Mouse (Mus musculus) kidney, embryonic 14.5 days (tissue): ENCODE measurements around the gene Anxa6. TPM values are rescaled to one million over a fixed set of nuclear protein-coding genes. Genes with fewer than 3 reads are reported as not detected.

ENCODE experiments used
- ATAC-seq: fragments of 200-750 bp; cut with Nextera tagmentation; 2 replicates; pipeline ENCODE4 v1.8.0; 2017; ENCODE audit warnings: moderate number of reproducible peaks, mild to moderate bottlenecking, moderate TSS enrichment, moderate library complexity; ENCODE audit not compliant: low FRiP score, low TSS enrichment
- H3K27ac ChIP-seq: fragments of 300-500 bp; sonication (generic); 2 replicates; pipeline ENCODE4 v1.5.1; 2014; ENCODE audit warnings: low read depth, mild to moderate bottlenecking, low read length, moderate library complexity, mixed read lengths
- H3K27me3 ChIP-seq: fragments of 300-500 bp; sonication (generic); 2 replicates; pipeline ENCODE4 v1.6.1; 2014; ENCODE audit warnings: mild to moderate bottlenecking, low read length; ENCODE audit not compliant: control insufficient read depth, insufficient read depth
- H3K36me3 ChIP-seq: fragments of 300-500 bp; sonication (generic); 2 replicates; pipeline ENCODE4 v1.6.1; 2014; ENCODE audit warnings: low read length, mixed read lengths; ENCODE audit not compliant: control insufficient read depth, insufficient read depth
- H3K4me1 ChIP-seq: fragments of 300-500 bp; sonication (generic); 2 replicates; pipeline ENCODE4 v1.6.1; 2014; ENCODE audit warnings: low read length, mixed read lengths; ENCODE audit not compliant: control insufficient read depth, insufficient read depth
- H3K4me2 ChIP-seq: fragments of 300-500 bp; sonication (generic); replicated peaks from 2 replicates; pipeline ENCODE4 v1.6.1; 2014; ENCODE audit warnings: low read depth, mild to moderate bottlenecking, low read length
- H3K4me3 ChIP-seq: fragments of 300-500 bp; sonication (generic); 2 replicates; pipeline ENCODE4 v1.5.1; 2014; ENCODE audit warnings: mild to moderate bottlenecking, low read length
- H3K9ac ChIP-seq: fragments of 300-500 bp; sonication (generic); 2 replicates; pipeline ENCODE4 v1.6.1; 2014; ENCODE audit warnings: low read depth, mild to moderate bottlenecking, low read length, moderate library complexity
- H3K9me3 ChIP-seq: fragments of 300-500 bp; sonication (generic); 2 replicates; pipeline ENCODE4 v1.6.1; 2016; ENCODE audit warnings: low read length; ENCODE audit not compliant: control insufficient read depth
- WGBS: fragments of 180-500 bp; shearing (Covaris S2); extraction: QIAGEN DNeasy Blood & Tissue Kit; methylation state at CpG from one replicate; pipeline ENCODE4 v1.1.7; 2014; 5-methylcytosine and 5-hydroxymethylcytosine counted together
- polyA plus RNA-seq: library from polyadenylated mRNA; unstranded; fragments of >200 nt; fragmentation: Nextera tagmentation; extraction: Ambion mirVana; gene quantifications from 2 replicates; pipeline ENCODE4 v1.2.1, GENCODE M21; 2014

Anxa6 gene
- polyA plus RNA-seq, 1 experiment from 2014 or later: 174 TPM

GRCm38 (mm10) chr11:54972049-54972723 is 61.1 kb downstream of the Anxa6 start:
- Histone ChIP-seq H3K27me3 (no peaks in the 10 kb centered on the region), H3K4me1 (peaks cover 5% of the 10 kb centered on the region; the same call in 1 of the 2 replicates), H3K4me3 (no peak overlapping the region), H3K9ac (no peak overlapping the region), H3K36me3 (no peaks in the 10 kb centered on the region), H3K4me2 (no peak overlapping the region), H3K9me3 (no peaks in the 10 kb centered on the region), H3K27ac (no peak overlapping the region)
- 48% methylated on average over 4 of the region's 4 CpGs for WGBS
- no peak for ATAC-seq

GRCm38 (mm10) chr11:54971365-54972048 is 61.7 kb downstream of the Anxa6 start:
- 71% methylated on average over 8 of the region's 8 CpGs for WGBS
- H3K36me3 ChIP-seq: no peaks in the 10 kb centered on the region
- H3K9ac ChIP-seq: no peak overlapping the region
- no peaks in the 10 kb centered on the region for H3K27me3 ChIP-seq
- H3K4me2 ChIP-seq: no peak overlapping the region
- H3K27ac ChIP-seq: no peak overlapping the region
- no peak overlapping the region for H3K4me3 ChIP-seq
- peaks cover 5% of the 10 kb centered on the region; the same call in 1 of the 2 replicates for H3K4me1 ChIP-seq
- no peak for ATAC-seq
- no peaks in the 10 kb centered on the region for H3K9me3 ChIP-seq

GRCm38 (mm10) chr11:54965234-54965633 is 68.0 kb downstream of the Anxa6 start:
- no peaks in the 10 kb centered on the region for H3K27me3 ChIP-seq
- no peak overlapping the region for H3K27ac ChIP-seq
- no peaks in the 10 kb centered on the region for H3K36me3 ChIP-seq
- H3K4me3 ChIP-seq: no peak overlapping the region
- 87% methylated on average over 6 of the region's 6 CpGs for WGBS
- no peaks in the 10 kb centered on the region for H3K9me3 ChIP-seq
- ATAC-seq: no peak
- no peak overlapping the region for H3K9ac ChIP-seq
- 0 out of 2 replicates have a peak, but pooled peaks cover 5% of the 10 kb centered on the region for H3K4me1 ChIP-seq
- H3K4me2 ChIP-seq: no peak overlapping the region

- H3K4me1 ChIP-seq: 0 out of 2 replicates have a peak, but pooled peaks cover 5% of the 10 kb centered on the region
- 23% methylated on average over 6 of the region's 6 CpGs for WGBS
- no peaks in the 10 kb centered on the region for H3K27me3 ChIP-seq
- no peak within 1 kb of the TSS for H3K4me2 ChIP-seq
- H3K36me3 ChIP-seq: no peaks in the 10 kb centered on the region
- no peak within 1 kb of the TSS for H3K27ac ChIP-seq
- ATAC-seq: 0 out of 2 replicates have a peak, but pooled peaks have one; percentile 39
- no peak within 1 kb of the TSS for H3K4me3 ChIP-seq
- no peaks in the 10 kb centered on the region for H3K9me3 ChIP-seq
- H3K9ac ChIP-seq: 0 out of 2 replicates have a peak within 1 kb of the TSS, but pooled peaks have one; percentile 13
These were observed 70.4 kb downstream of the Anxa6 start, which contains the start of gene Tnip1 for GRCm38 (mm10) chr11:54962810-54963209. Tnip1 (minus strand) TSS chr11:54962917.

- Histone ChIP-seq H3K36me3 (no peaks in the 10 kb centered on the region), H3K4me1 (0 out of 2 replicates have a peak, but pooled peaks cover 5% of the 10 kb centered on the region), H3K4me3 (no peak overlapping the region), H3K9me3 (no peaks in the 10 kb centered on the region), H3K27ac (no peak overlapping the region), H3K4me2 (no peak overlapping the region), H3K27me3 (no peaks in the 10 kb centered on the region), H3K9ac (no peak overlapping the region)
- whole genome bisulfite sequencing: 70% methylated on average over 3 of the region's 3 CpGs
- no peak for ATAC-seq
These were observed 71.3 kb downstream of the Anxa6 start for GRCm38 (mm10) chr11:54961921-54962320.

GRCm38 (mm10) chr11:54961164-54961850 is 71.9 kb downstream of the Anxa6 start:
- Histone ChIP-seq H3K27me3 (no peaks in the 10 kb centered on the region), H3K4me3 (no peak overlapping the region), H3K4me1 (0 out of 2 replicates have a peak, but pooled peaks cover 5% of the 10 kb centered on the region), H3K9me3 (no peaks in the 10 kb centered on the region), H3K9ac (no peak overlapping the region), H3K36me3 (no peaks in the 10 kb centered on the region), H3K27ac (no peak overlapping the region), H3K4me2 (no peak overlapping the region)
- ATAC-seq: no peak
- WGBS: 77% methylated on average over 6 of the region's 6 CpGs

GRCm38 (mm10) chr11:54960251-54960650 is 73.0 kb downstream of the Anxa6 start:
- Histone ChIP-seq H3K27ac (no peak overlapping the region), H3K36me3 (no peaks in the 10 kb centered on the region), H3K9me3 (no peaks in the 10 kb centered on the region), H3K27me3 (no peaks in the 10 kb centered on the region), H3K4me1 (0 out of 2 replicates have a peak, but pooled peaks cover 5% of the 10 kb centered on the region), H3K4me2 (no peak overlapping the region), H3K4me3 (no peak overlapping the region), H3K9ac (no peak overlapping the region)
- no peak for ATAC-seq
- 86% methylated on average over 6 of the region's 6 CpGs for WGBS

- H3K9me3 ChIP-seq: no peaks in the 10 kb centered on the region
- 53% methylated on average over 3 of the region's 3 CpGs for WGBS
- no peaks in the 10 kb centered on the region for H3K27me3 ChIP-seq
These were observed 74.6 kb downstream of the Anxa6 start for GRCm38 (mm10) chr11:54958571-54959073.

More at GRCm38 (mm10) chr11:54958571-54959073, 74.6 kb downstream of the Anxa6 start:
- H3K4me3 ChIP-seq: no peak overlapping the region
- no peak overlapping the region for H3K4me2 ChIP-seq
- no peak overlapping the region for H3K27ac ChIP-seq
- no peak for ATAC-seq
- H3K4me1 ChIP-seq: peaks cover 11% of the 10 kb centered on the region; the same call in 1 of the 2 replicates
- H3K36me3 ChIP-seq: no peaks in the 10 kb centered on the region
- H3K9ac ChIP-seq: no peak overlapping the region
